Mouse (Mus musculus) lung, embryonic 16.5 days (tissue): ENCODE results near the gene Plekhg5. TPM values are rescaled to one million over a fixed set of nuclear protein-coding genes. Genes with fewer than 3 reads are reported as not detected.
"Not testable (repeated sequence)": the region's sequence is repeated elsewhere in the genome, so short reads cannot be mapped to it uniquely, and the experiment has no call there.

ENCODE experiments used
- ATAC-seq: fragments of 200-750 bp; cut with Nextera tagmentation; 2 replicates; pipeline ENCODE4 v1.8.0; 2017; ENCODE audit warnings: low read depth, mild to moderate bottlenecking, moderate library complexity
- H3K27ac ChIP-seq: fragments of 300-500 bp; sonication (generic); 2 replicates; pipeline ENCODE4 v1.5.1; 2014; ENCODE audit warnings: mild to moderate bottlenecking, control low read depth, low read length
- H3K27me3 ChIP-seq: fragments of 300-500 bp; sonication (generic); 2 replicates; pipeline ENCODE4 v1.6.1; 2014; ENCODE audit warnings: low read depth, low read length, mixed read lengths; ENCODE audit not compliant: control insufficient read depth, insufficient read depth
- H3K36me3 ChIP-seq: fragments of 300-500 bp; sonication (generic); 2 replicates; pipeline ENCODE4 v1.6.1; 2014; ENCODE audit warnings: low read length; ENCODE audit not compliant: control insufficient read depth, insufficient read depth
- H3K4me1 ChIP-seq: fragments of 300-500 bp; sonication (generic); replicated peaks from 2 replicates; pipeline ENCODE4 v1.6.1; 2014; ENCODE audit warnings: low read length, mixed read lengths; ENCODE audit not compliant: control insufficient read depth, insufficient read depth
- H3K4me2 ChIP-seq: fragments of 300-500 bp; sonication (generic); 2 replicates; pipeline ENCODE4 v1.6.1; 2014; ENCODE audit warnings: low read depth, low read length, control low read depth
- H3K4me3 ChIP-seq: fragments of 300-500 bp; sonication (generic); 2 replicates; pipeline ENCODE4 v1.5.1; 2014; ENCODE audit warnings: mild to moderate bottlenecking, low read length, control low read depth
- H3K9ac ChIP-seq: fragments of 300-500 bp; sonication (generic); 2 replicates; pipeline ENCODE4 v1.6.1; 2014; ENCODE audit warnings: low read length, control low read depth
- H3K9me3 ChIP-seq: fragments of 300-500 bp; sonication (generic); 2 replicates; pipeline ENCODE4 v1.6.1; 2016; ENCODE audit warnings: low read length; ENCODE audit not compliant: control insufficient read depth
- WGBS: fragments of 180-500 bp; shearing (Covaris S2); extraction: QIAGEN DNeasy Blood & Tissue Kit; methylation state at CpG from one replicate; pipeline ENCODE4 v1.1.7; 2014; 5-methylcytosine and 5-hydroxymethylcytosine counted together
- polyA plus RNA-seq: library from polyadenylated mRNA; unstranded; fragments of >200 nt; fragmentation: Nextera tagmentation; extraction: Ambion mirVana; gene quantifications from 2 replicates; pipeline ENCODE4 v1.2.1, GENCODE M21; 2015

Gene Plekhg5
- polyA plus RNA-seq, 1 experiment from 2014 or later, result 23.3 TPM

DNA sequence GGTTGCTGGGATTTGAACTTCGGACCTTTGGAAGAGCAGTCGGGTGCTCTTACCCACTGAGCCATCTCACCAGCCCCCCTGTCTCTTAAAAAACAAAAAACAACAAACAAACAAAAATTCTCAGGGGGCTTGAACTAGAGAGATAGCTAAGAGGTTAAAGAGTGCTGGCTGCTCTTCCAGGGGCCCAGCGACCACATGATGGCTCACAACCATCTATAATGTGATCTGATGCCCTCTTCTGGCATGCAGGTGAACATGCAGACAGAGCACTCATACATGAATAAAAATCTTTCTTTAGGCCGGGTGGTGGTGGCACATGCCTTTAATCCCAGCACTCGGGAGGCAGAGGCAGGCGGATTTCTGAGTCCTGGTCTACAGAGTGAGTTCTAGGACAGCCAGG, 35.8 kb upstream of the Plekhg5 start:
- H3K9ac ChIP-seq, H3K36me3 ChIP-seq, H3K4me1 ChIP-seq, H3K27ac ChIP-seq, H3K27me3 ChIP-seq, H3K4me2 ChIP-seq, ATAC-seq, H3K4me3 ChIP-seq, H3K9me3 ChIP-seq: not testable (repeated sequence)
- 83% methylated on average over 6 of the region's 6 CpGs for WGBS

- 36% methylated on average over 10 of the region's 10 CpGs for WGBS
- Histone ChIP-seq H3K9ac (peak within 1 kb of the TSS; percentile 93), H3K36me3 (peaks cover 21% of the 10 kb centered on the region), H3K27ac (no peak within 1 kb of the TSS), H3K27me3 (no peaks in the 10 kb centered on the region), H3K4me3 (peak within 1 kb of the TSS; percentile 100), H3K9me3 (no peaks in the 10 kb centered on the region), H3K4me2 (peak within 1 kb of the TSS; percentile 94), H3K4me1 (peaks cover 8% of the 10 kb centered on the region)
- ATAC-seq, result no peak
These were observed 33.9 kb upstream of the Plekhg5 start, which contains the start of gene Tas1r1 for GRCm38 (mm10) chr4:152038225-152038984. TSS of gene Tas1r1 (minus strand) at chr4:152038568.

GRCm38 (mm10) chr4:152038985-152039830, 33.1 kb upstream of the Plekhg5 start, which contains the start of gene Nol9:
TSS of gene Nol9 (plus strand) at chr4:152039321.
- Histone ChIP-seq H3K4me1 (peaks cover 8% of the 10 kb centered on the region), H3K27ac (no peak within 1 kb of the TSS), H3K9me3 (no peaks in the 10 kb centered on the region), H3K27me3 (no peaks in the 10 kb centered on the region), H3K9ac (peak within 1 kb of the TSS; percentile 93), H3K4me2 (peak within 1 kb of the TSS; percentile 94), H3K4me3 (peak within 1 kb of the TSS; percentile 100), H3K36me3 (peaks cover 25% of the 10 kb centered on the region)
- ATAC-seq, result peak; percentile 92
- WGBS, result under 1% methylated on average over 70 of the region's 86 CpGs

GRCm38 (mm10) chr4:152039831-152040310, 32.4 kb upstream of the Plekhg5 start:
- ATAC-seq, result no peak
- Histone ChIP-seq H3K4me3 (peak overlapping the region; percentile 100), H3K9me3 (no peaks in the 10 kb centered on the region), H3K4me1 (peaks cover 8% of the 10 kb centered on the region), H3K36me3 (peaks cover 28% of the 10 kb centered on the region), H3K27me3 (no peaks in the 10 kb centered on the region), H3K4me2 (peak overlapping the region; percentile 94), H3K9ac (peak overlapping the region; percentile 93), H3K27ac (no peak overlapping the region)
- WGBS, result 2% methylated on average over 25 of the region's 25 CpGs

- Histone ChIP-seq H3K4me2 (no peak overlapping the region), H3K36me3 (peaks cover 42% of the 10 kb centered on the region), H3K27me3 (no peaks in the 10 kb centered on the region), H3K9me3 (no peaks in the 10 kb centered on the region), H3K9ac (no peak overlapping the region), H3K4me3 (no peak overlapping the region), H3K4me1 (peaks cover 8% of the 10 kb centered on the region), H3K27ac (no peak overlapping the region)
- WGBS, result 97% methylated on average over 22 of the region's 22 CpGs
- ATAC-seq, result no peak
These were observed 30.2 kb upstream of the Plekhg5 start for GRCm38 (mm10) chr4:152041924-152042641.

- WGBS, result 83% methylated on average over 3 of the region's 3 CpGs
- H3K4me2 ChIP-seq, result no peak overlapping the region
- no peak overlapping the region for H3K4me3 ChIP-seq
- no peak overlapping the region for H3K9ac ChIP-seq
- H3K27ac ChIP-seq, result no peak overlapping the region
- ATAC-seq, result no peak
- H3K27me3 ChIP-seq, result no peaks in the 10 kb centered on the region
- H3K4me1 ChIP-seq, result peaks cover 8% of the 10 kb centered on the region
- peaks cover 53% of the 10 kb centered on the region for H3K36me3 ChIP-seq
- no peaks in the 10 kb centered on the region for H3K9me3 ChIP-seq
These were observed 29.1 kb upstream of the Plekhg5 start for GRCm38 (mm10) chr4:152043171-152043570.

DNA sequence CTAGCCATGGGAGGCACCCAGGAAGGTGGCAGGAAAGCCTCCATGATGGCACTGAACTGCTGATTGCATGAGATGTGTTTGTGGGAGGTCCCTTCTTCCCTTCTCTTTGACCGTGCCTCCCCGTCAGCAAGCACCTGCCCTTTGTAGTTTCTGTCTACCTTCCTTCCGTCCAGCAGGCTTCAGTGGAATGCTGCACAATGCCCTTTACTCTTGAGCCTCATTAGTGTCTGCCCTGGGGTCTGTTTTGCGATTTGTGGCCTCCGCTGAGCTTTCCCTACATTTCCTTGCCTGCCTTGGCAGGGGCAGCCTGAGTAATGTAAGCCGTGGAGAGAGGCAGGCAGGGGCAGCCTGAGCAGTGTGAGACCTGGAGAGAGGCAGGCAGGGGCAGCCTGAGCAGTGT, 27.7 kb upstream of the Plekhg5 start:
- Histone ChIP-seq H3K4me2 (no peak overlapping the region), H3K36me3 (peaks cover 61% of the 10 kb centered on the region), H3K4me3 (no peak overlapping the region), H3K9ac (no peak overlapping the region), H3K27me3 (no peaks in the 10 kb centered on the region), H3K4me1 (peaks cover 8% of the 10 kb centered on the region), H3K9me3 (no peaks in the 10 kb centered on the region), H3K27ac (no peak overlapping the region)
- 80% methylated on average over 6 of the region's 6 CpGs for WGBS
- ATAC-seq, result no peak

DNA sequence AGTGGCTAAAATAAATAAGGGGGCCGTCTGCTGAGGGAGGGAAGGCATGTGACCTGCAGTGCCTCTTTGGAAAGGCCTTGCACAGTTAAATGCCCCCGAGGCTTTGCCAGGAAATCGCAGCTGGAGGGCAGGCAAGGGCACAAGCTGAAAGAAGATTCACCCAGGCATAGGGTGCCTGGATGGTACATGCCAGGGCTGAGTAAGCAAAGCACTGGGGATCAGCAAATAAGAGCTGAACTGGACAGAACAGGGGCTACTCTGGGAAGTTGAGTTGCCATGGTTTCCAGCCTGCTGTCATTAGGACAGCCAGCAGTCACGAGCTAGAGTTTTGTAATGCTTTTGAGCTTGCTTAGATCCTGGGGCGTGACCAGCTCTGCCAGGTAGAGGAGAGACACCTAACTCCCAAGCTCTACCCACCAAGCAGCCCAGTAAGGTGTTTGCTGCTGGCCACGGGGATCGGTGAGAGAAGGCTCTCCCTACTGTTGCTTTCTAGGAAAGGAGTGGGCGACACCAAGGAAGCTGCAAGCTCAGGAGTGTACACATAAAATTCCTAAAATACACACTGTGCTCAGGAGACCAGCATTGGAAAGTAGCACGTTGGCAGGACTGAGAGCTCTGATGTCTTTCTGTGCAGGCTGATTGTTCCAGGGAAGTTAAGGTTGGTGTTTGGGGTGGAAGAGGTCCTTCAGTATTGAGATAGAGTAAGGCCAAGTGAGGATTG, 9.7 kb upstream of the Plekhg5 start:
- 56% methylated on average over 9 of the region's 9 CpGs for WGBS
- no peak overlapping the region for H3K27ac ChIP-seq
- H3K4me2 ChIP-seq, result no peak overlapping the region
- no peak overlapping the region for H3K9ac ChIP-seq
- H3K4me1 ChIP-seq, result no peaks in the 10 kb centered on the region
- H3K9me3 ChIP-seq, result no peaks in the 10 kb centered on the region
- peaks cover 23% of the 10 kb centered on the region for H3K36me3 ChIP-seq
- no peak overlapping the region for H3K4me3 ChIP-seq
- no peaks in the 10 kb centered on the region for H3K27me3 ChIP-seq
- no peak for ATAC-seq
